Mouse (Mus musculus): ENCODE data around the gene Nceh1. TPM values are rescaled to one million over a fixed set of nuclear protein-coding genes. Genes with fewer than 3 reads are reported as not detected.

Nceh1 gene
- polyA plus RNA-seq, 1 experiment from 2014 or later = 5.4 TPM

GRCm38 (mm10) chr3:27158910-27159309 is 23.9 kb upstream of the Nceh1 start:
- no peak overlapping the region for H3K27ac ChIP-seq (replicated peaks)
- H3K4me2 ChIP-seq (replicated peaks) = no peak overlapping the region
- no peak overlapping the region for H3K4me3 ChIP-seq (replicated peaks)
- no peaks in the 10 kb centered on the region for H3K9me3 ChIP-seq (replicated peaks)
- H3K36me3 ChIP-seq = no peaks in the 10 kb centered on the region
- ATAC-seq (ENCODE audit: insufficient number of reproducible peaks, low FRiP score, low TSS enrichment, low read depth) = no peak
- no peaks in the 10 kb centered on the region for H3K27me3 ChIP-seq
- whole genome bisulfite sequencing = 25% methylated on average over 4 of the region's 4 CpGs
- H3K4me1 ChIP-seq = peaks cover 11% of the 10 kb centered on the region
- H3K9ac ChIP-seq = no peak overlapping the region

GRCm38 (mm10) chr3:27161645-27162409 is 20.9 kb upstream of the Nceh1 start:
- Histone ChIP-seq H3K9ac (no peak overlapping the region), H3K27me3 (no peaks in the 10 kb centered on the region), H3K36me3 (no peaks in the 10 kb centered on the region), H3K27ac (replicated peaks) (no peak overlapping the region), H3K4me1 (no peaks in the 10 kb centered on the region), H3K4me2 (replicated peaks) (no peak overlapping the region), H3K4me3 (replicated peaks) (no peak overlapping the region), H3K9me3 (replicated peaks) (no peaks in the 10 kb centered on the region)
- no peak for ATAC-seq (ENCODE audit: insufficient number of reproducible peaks, low FRiP score, low TSS enrichment, low read depth)
- WGBS = 83% methylated on average over 6 of the region's 6 CpGs

GRCm38 (mm10) chr3:27162410-27162804 is 20.4 kb upstream of the Nceh1 start:
- Histone ChIP-seq H3K36me3 (no peaks in the 10 kb centered on the region), H3K9ac (no peak overlapping the region)
- 64% methylated on average over 2 of the region's 2 CpGs for WGBS

GRCm38 (mm10) chr3:27165481-27166065 is 17.2 kb upstream of the Nceh1 start:
- ATAC-seq (ENCODE audit: insufficient number of reproducible peaks, low FRiP score, low TSS enrichment, low read depth) = no peak

More at GRCm38 (mm10) chr3:27162410-27162804, 20.4 kb upstream of the Nceh1 start:
- Histone ChIP-seq H3K27ac (replicated peaks) (no peak overlapping the region), H3K27me3 (no peaks in the 10 kb centered on the region), H3K4me1 (no peaks in the 10 kb centered on the region), H3K9me3 (replicated peaks) (no peaks in the 10 kb centered on the region), H3K4me2 (replicated peaks) (no peak overlapping the region), H3K4me3 (replicated peaks) (no peak overlapping the region)
- no peak for ATAC-seq (ENCODE audit: insufficient number of reproducible peaks, low FRiP score, low TSS enrichment, low read depth)

GRCm38 (mm10) chr3:27170257-27170656 is 12.5 kb upstream of the Nceh1 start:
- Histone ChIP-seq H3K4me2 (replicated peaks) (no peak overlapping the region), H3K4me1 (no peaks in the 10 kb centered on the region), H3K36me3 (no peaks in the 10 kb centered on the region), H3K9ac (no peak overlapping the region), H3K27ac (replicated peaks) (no peak overlapping the region), H3K27me3 (no peaks in the 10 kb centered on the region), H3K4me3 (replicated peaks) (no peak overlapping the region), H3K9me3 (replicated peaks) (no peaks in the 10 kb centered on the region)
- ATAC-seq (ENCODE audit: insufficient number of reproducible peaks, low FRiP score, low TSS enrichment, low read depth) = no peak
- WGBS = 66% methylated on average over 1 of the region's 1 CpGs

More at GRCm38 (mm10) chr3:27165481-27166065, 17.2 kb upstream of the Nceh1 start:
- no peak overlapping the region for H3K4me3 ChIP-seq (replicated peaks)
- WGBS = 73% methylated on average over 3 of the region's 3 CpGs
- no peak overlapping the region for H3K4me2 ChIP-seq (replicated peaks)
- H3K36me3 ChIP-seq = no peaks in the 10 kb centered on the region
- H3K9me3 ChIP-seq (replicated peaks) = no peaks in the 10 kb centered on the region
- no peaks in the 10 kb centered on the region for H3K4me1 ChIP-seq
- no peak overlapping the region for H3K9ac ChIP-seq
- no peak overlapping the region for H3K27ac ChIP-seq (replicated peaks)
- H3K27me3 ChIP-seq = no peaks in the 10 kb centered on the region

- H3K4me1 ChIP-seq = peaks cover 10% of the 10 kb centered on the region
- no peaks in the 10 kb centered on the region for H3K36me3 ChIP-seq
- no peak overlapping the region for H3K4me3 ChIP-seq (replicated peaks)
- no peak overlapping the region for H3K4me2 ChIP-seq (replicated peaks)
- no peaks in the 10 kb centered on the region for H3K27me3 ChIP-seq
- ATAC-seq (ENCODE audit: insufficient number of reproducible peaks, low FRiP score, low TSS enrichment, low read depth) = no peak
- 72% methylated on average over 8 of the region's 8 CpGs for WGBS
- no peaks in the 10 kb centered on the region for H3K9me3 ChIP-seq (replicated peaks)
- no peak overlapping the region for H3K9ac ChIP-seq
- H3K27ac ChIP-seq (replicated peaks) = no peak overlapping the region
These were observed 3.1 kb upstream of the Nceh1 start for GRCm38 (mm10) chr3:27179711-27180110.

GRCm38 (mm10) chr3:27183601-27184175 is 923 bp downstream of the Nceh1 start:
- H3K36me3 ChIP-seq = no peaks in the 10 kb centered on the region
- no peak overlapping the region for H3K27ac ChIP-seq (replicated peaks)
- no peaks in the 10 kb centered on the region for H3K9me3 ChIP-seq (replicated peaks)
- peak overlapping the region; percentile 98 for H3K4me2 ChIP-seq (replicated peaks)
- H3K27me3 ChIP-seq = no peaks in the 10 kb centered on the region
- no peak overlapping the region for H3K9ac ChIP-seq
- peak overlapping the region; percentile 60 for H3K4me3 ChIP-seq (replicated peaks)
- H3K4me1 ChIP-seq = peaks cover 10% of the 10 kb centered on the region
- ATAC-seq (ENCODE audit: insufficient number of reproducible peaks, low FRiP score, low TSS enrichment, low read depth) = no peak
- 12% methylated on average over 19 of the region's 19 CpGs for WGBS

GRCm38 (mm10) chr3:27188386-27188785 is 5.6 kb downstream of the Nceh1 start:
- H3K4me3 ChIP-seq (replicated peaks) = no peak overlapping the region
- H3K4me1 ChIP-seq = peaks cover 7% of the 10 kb centered on the region
- 39% methylated on average over 1 of the region's 1 CpGs for WGBS
- H3K9ac ChIP-seq = no peak overlapping the region
- H3K27ac ChIP-seq (replicated peaks) = no peak overlapping the region
- H3K4me2 ChIP-seq (replicated peaks) = no peak overlapping the region
- H3K36me3 ChIP-seq = no peaks in the 10 kb centered on the region
- H3K9me3 ChIP-seq (replicated peaks) = no peaks in the 10 kb centered on the region
- ATAC-seq (ENCODE audit: insufficient number of reproducible peaks, low FRiP score, low TSS enrichment, low read depth) = no peak
- no peaks in the 10 kb centered on the region for H3K27me3 ChIP-seq

- H3K36me3 ChIP-seq = no peaks in the 10 kb centered on the region
- no peak overlapping the region for H3K9ac ChIP-seq
- no peaks in the 10 kb centered on the region for H3K4me1 ChIP-seq
- 63% methylated on average over 14 of the region's 14 CpGs for WGBS
- no peak overlapping the region for H3K4me2 ChIP-seq (replicated peaks)
- no peaks in the 10 kb centered on the region for H3K27me3 ChIP-seq
- H3K4me3 ChIP-seq (replicated peaks) = no peak overlapping the region
- no peak overlapping the region for H3K27ac ChIP-seq (replicated peaks)
- H3K9me3 ChIP-seq (replicated peaks) = no peaks in the 10 kb centered on the region
- no peak for ATAC-seq (ENCODE audit: insufficient number of reproducible peaks, low FRiP score, low TSS enrichment, low read depth)
These were observed 6.8 kb downstream of the Nceh1 start for GRCm38 (mm10) chr3:27189320-27190261.

GRCm38 (mm10) chr3:27190865-27191264 is 8.1 kb downstream of the Nceh1 start:
- ATAC-seq (ENCODE audit: insufficient number of reproducible peaks, low FRiP score, low TSS enrichment, low read depth) = no peak
- H3K36me3 ChIP-seq = no peaks in the 10 kb centered on the region
- 93% methylated on average over 4 of the region's 4 CpGs for WGBS

GRCm38 (mm10) chr3:27191856-27192255 is 9.1 kb downstream of the Nceh1 start:
- Histone ChIP-seq H3K9me3 (replicated peaks) (no peaks in the 10 kb centered on the region), H3K27ac (replicated peaks) (no peak overlapping the region), H3K4me2 (replicated peaks) (no peak overlapping the region), H3K27me3 (no peaks in the 10 kb centered on the region), H3K4me3 (replicated peaks) (no peak overlapping the region), H3K4me1 (no peaks in the 10 kb centered on the region), H3K9ac (no peak overlapping the region), H3K36me3 (no peaks in the 10 kb centered on the region)
- no peak for ATAC-seq (ENCODE audit: insufficient number of reproducible peaks, low FRiP score, low TSS enrichment, low read depth)
- WGBS = 90% methylated on average over 6 of the region's 6 CpGs

More at GRCm38 (mm10) chr3:27190865-27191264, 8.1 kb downstream of the Nceh1 start:
- Histone ChIP-seq H3K4me3 (replicated peaks) (no peak overlapping the region), H3K9me3 (replicated peaks) (no peaks in the 10 kb centered on the region), H3K4me1 (no peaks in the 10 kb centered on the region), H3K27me3 (no peaks in the 10 kb centered on the region), H3K27ac (replicated peaks) (no peak overlapping the region), H3K4me2 (replicated peaks) (no peak overlapping the region), H3K9ac (no peak overlapping the region)

Measured in embryonic facial prominence, embryonic 15.5 days (tissue).